Mouse (Mus musculus): ENCODE results near the gene Zfp385b. TPM values are rescaled to one million over a fixed set of nuclear protein-coding genes. Genes with fewer than 3 reads are reported as not detected.
A peak's percentile ranks its signal among the peaks of the same experiment; 100 is the strongest.

The Zfp385b gene
- polyA plus RNA-seq, 1 experiment from 2014 or later: 3.3 TPM

DNA sequence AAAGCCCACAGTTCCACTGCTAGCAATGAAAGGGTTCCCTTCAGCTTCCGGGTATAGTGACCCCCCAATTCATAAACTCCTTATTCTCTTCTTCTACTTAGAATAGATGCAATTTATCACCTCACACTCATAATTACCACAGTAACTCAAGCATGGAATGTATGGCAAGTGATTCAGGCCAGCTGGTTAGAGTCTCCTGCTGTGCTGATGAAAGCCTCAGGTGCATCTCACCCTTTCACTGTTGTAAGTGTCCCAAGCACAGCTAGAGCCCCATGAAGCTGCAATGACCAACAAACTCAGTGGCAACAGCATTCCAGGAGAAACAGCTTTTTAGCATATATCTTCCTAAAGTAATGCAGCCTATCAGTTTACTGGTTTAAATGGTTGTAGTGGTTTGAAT lies 235.9 kb downstream of the Zfp385b start:
- 61% methylated on average over 1 of the region's 1 CpGs for WGBS
- H3K4me3 ChIP-seq: no peak overlapping the region
- H3K4me1 ChIP-seq: peaks cover 1% of the 10 kb centered on the region
- H3K27me3 ChIP-seq (replicated peaks): no peaks in the 10 kb centered on the region
- no peak for ATAC-seq (ENCODE audit: extremely low read depth, insufficient number of reproducible peaks, low FRiP score, low TSS enrichment)
- peaks cover 7% of the 10 kb centered on the region; the same call in 1 of the 2 replicates for H3K9me3 ChIP-seq
- no peak overlapping the region for H3K9ac ChIP-seq
- H3K36me3 ChIP-seq: no peaks in the 10 kb centered on the region
- H3K4me2 ChIP-seq: no peak overlapping the region
- H3K27ac ChIP-seq (replicated peaks): no peak overlapping the region

DNA sequence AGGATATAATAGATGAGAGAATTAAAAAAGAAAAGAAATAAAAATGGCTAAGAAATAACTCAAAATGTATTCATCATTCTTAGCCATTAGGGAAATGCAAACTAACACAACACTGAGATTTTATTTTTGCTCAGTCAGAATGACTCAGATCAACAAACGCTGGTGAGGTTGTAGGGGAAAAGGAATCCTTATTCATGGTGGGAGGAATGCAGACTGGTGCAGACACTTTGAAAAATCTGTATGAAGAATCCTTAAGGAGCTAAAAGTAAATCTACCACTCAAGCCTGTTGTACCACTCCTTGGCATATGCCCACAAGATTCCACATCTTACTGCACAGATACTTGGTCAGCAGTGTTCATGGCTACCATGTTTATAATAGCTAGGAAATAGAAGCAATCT lies 242.9 kb downstream of the Zfp385b start:
- Histone ChIP-seq H3K27me3 (replicated peaks) (no peaks in the 10 kb centered on the region), H3K4me3 (no peak overlapping the region), H3K9me3 (no peaks in the 10 kb centered on the region), H3K27ac (replicated peaks) (no peak overlapping the region), H3K4me1 (no peaks in the 10 kb centered on the region), H3K4me2 (no peak overlapping the region), H3K36me3 (no peaks in the 10 kb centered on the region), H3K9ac (no peak overlapping the region)
- WGBS: 76% methylated on average over 1 of the region's 1 CpGs
- ATAC-seq (ENCODE audit: extremely low read depth, insufficient number of reproducible peaks, low FRiP score, low TSS enrichment): no peak

DNA sequence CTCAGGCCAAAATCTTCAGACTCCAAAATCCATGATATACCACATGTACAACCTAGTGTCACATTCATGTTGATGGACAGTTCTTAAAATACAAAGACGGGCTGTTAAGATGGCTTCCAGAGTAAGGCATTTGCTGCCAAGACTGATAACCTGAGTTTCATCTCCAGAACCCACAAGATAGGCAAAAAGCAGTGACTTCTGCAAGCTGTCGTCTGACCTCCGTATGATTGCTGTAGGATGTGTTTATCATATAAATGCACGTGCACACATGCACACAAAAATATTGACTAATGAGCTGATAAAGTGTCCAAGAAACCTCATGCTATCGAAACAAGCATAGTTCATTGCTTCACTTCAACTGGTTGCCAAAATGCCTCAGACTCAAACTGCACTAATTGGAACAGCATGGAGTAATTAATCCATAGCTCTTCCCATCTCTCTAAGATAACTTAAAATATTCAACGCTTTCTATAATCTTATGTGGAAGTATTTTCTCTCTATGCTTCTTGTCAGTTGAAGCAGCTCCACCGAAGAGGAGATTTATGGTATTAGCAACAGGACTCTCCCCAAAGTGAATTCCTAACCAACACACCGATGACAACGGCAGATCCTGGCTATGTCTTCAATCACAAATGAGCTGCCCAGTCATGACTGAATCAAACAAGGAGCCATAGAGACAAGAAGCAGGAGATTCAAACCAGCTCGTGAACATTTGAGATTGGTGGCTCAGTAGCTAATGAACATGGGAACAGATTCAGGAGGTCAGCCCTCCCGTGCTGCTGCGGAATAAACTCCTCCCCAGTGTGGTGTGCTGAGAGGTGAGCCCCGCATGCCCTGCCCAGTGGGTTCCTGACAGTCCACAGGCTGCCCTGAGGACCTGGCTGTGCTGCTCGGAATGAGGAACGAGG lies 251.7 kb downstream of the Zfp385b start:
- no peak overlapping the region for H3K9ac ChIP-seq
- H3K4me2 ChIP-seq: no peak overlapping the region
- 62% methylated on average over 15 of the region's 15 CpGs for WGBS
- no peak overlapping the region for H3K4me3 ChIP-seq
- no peaks in the 10 kb centered on the region for H3K36me3 ChIP-seq
- ATAC-seq (ENCODE audit: extremely low read depth, insufficient number of reproducible peaks, low FRiP score, low TSS enrichment): no peak
- H3K27ac ChIP-seq (replicated peaks): no peak overlapping the region
- no peaks in the 10 kb centered on the region for H3K27me3 ChIP-seq (replicated peaks)
- no peaks in the 10 kb centered on the region for H3K4me1 ChIP-seq
- H3K9me3 ChIP-seq: no peaks in the 10 kb centered on the region

DNA sequence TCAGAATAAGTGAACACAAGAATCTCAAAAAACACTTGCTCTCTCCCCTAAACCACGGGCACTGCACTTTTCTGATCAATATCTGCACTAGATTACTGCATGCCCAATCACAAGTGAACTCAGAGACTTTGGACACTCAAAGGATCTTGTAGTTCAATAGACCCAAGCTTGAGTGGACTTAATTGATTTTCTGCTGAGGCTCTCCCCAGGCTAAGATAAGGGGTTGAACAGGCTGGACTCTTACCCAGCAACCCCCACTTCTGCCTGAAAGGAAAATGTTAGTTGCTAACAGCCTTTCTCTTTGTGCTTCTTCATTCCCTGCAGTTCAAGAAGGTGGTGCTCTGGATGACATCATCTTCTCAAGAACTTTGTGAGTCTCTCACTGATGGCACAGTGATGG lies 255.7 kb downstream of the Zfp385b start:
- H3K4me2 ChIP-seq: no peak overlapping the region
- no peak overlapping the region for H3K27ac ChIP-seq (replicated peaks)
- no peak overlapping the region for H3K4me3 ChIP-seq
- no peaks in the 10 kb centered on the region for H3K36me3 ChIP-seq
- H3K27me3 ChIP-seq (replicated peaks): no peaks in the 10 kb centered on the region
- no peaks in the 10 kb centered on the region for H3K4me1 ChIP-seq
- H3K9ac ChIP-seq: no peak overlapping the region
- 22% methylated on average over 1 of the region's 1 CpGs for WGBS
- H3K9me3 ChIP-seq: no peaks in the 10 kb centered on the region
- no peak for ATAC-seq (ENCODE audit: extremely low read depth, insufficient number of reproducible peaks, low FRiP score, low TSS enrichment)

DNA sequence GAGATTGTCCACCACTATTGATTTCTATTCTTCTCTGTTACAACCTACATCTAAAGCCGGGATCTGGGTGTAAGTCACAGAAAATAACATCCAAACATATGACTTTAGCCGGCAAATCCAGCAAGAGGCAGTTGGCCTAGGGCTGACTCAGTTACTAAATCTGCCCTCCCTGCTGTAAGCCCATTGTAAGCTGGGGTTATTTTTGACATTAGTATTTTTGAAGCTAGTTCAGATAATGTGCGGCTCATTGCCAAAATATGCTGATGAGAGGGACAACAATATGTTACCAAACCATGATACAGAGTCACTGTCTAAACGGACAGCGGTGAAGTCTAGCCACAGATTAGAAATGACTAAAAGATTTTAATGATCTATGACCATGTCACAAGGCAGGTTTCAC lies 257.5 kb downstream of the Zfp385b start:
- H3K9ac ChIP-seq: no peak overlapping the region
- H3K27ac ChIP-seq (replicated peaks): no peak overlapping the region
- 73% methylated on average over 5 of the region's 5 CpGs for WGBS
- H3K4me1 ChIP-seq: no peaks in the 10 kb centered on the region
- H3K9me3 ChIP-seq: no peaks in the 10 kb centered on the region
- H3K27me3 ChIP-seq (replicated peaks): no peaks in the 10 kb centered on the region
- H3K4me3 ChIP-seq: no peak overlapping the region
- H3K36me3 ChIP-seq: no peaks in the 10 kb centered on the region
- H3K4me2 ChIP-seq: no peak overlapping the region
- ATAC-seq (ENCODE audit: extremely low read depth, insufficient number of reproducible peaks, low FRiP score, low TSS enrichment): no peak

DNA sequence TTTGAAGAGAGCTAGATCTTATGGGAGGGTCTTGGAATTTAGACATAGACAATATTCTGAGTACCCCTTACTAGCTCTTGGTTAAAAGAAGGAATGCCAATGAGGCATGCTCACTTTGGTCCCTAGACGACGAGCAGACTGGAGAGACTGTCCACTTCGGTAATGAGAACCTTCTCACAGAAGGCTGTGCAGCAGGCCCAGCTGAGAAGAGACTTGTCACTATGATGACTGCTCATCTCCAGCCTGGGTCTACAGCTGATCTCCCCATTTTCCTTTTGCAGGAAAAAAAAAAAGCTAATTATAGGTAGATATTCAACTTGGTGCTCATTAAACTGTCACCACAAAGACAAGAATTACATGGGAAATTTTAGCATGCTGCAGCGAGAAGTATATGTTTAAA lies 262.5 kb downstream of the Zfp385b start:
- H3K4me1 ChIP-seq: peaks cover 4% of the 10 kb centered on the region; the same call in 1 of the 2 replicates
- H3K9me3 ChIP-seq: no peaks in the 10 kb centered on the region
- H3K27ac ChIP-seq (replicated peaks): no peak overlapping the region
- H3K4me3 ChIP-seq: no peak overlapping the region
- no peaks in the 10 kb centered on the region for H3K27me3 ChIP-seq (replicated peaks)
- WGBS: 76% methylated on average over 4 of the region's 4 CpGs
- no peak for ATAC-seq (ENCODE audit: extremely low read depth, insufficient number of reproducible peaks, low FRiP score, low TSS enrichment)
- H3K36me3 ChIP-seq: no peaks in the 10 kb centered on the region
- no peak overlapping the region for H3K9ac ChIP-seq
- H3K4me2 ChIP-seq: no peak overlapping the region

DNA sequence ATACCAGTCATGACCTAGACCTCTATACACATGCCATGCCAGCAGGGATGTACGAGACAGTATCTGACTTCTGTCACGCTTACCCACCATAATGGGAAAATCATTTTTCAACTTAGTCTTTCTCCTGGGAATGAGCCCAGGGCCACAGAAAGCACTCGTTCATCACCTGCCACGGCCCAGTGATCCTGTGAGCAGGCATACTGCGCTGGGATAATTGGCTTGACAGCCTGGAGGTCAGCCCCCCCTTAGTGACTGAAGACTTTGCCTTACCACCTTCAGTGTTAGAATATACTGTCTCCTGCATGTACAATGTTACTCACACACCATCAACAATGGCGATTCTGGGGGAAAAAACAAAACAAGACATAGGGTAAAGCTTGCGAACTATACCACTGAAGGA lies 263.5 kb downstream of the Zfp385b start:
- H3K27me3 ChIP-seq (replicated peaks): no peaks in the 10 kb centered on the region
- WGBS: 80% methylated on average over 7 of the region's 7 CpGs
- no peaks in the 10 kb centered on the region for H3K9me3 ChIP-seq

DNA sequence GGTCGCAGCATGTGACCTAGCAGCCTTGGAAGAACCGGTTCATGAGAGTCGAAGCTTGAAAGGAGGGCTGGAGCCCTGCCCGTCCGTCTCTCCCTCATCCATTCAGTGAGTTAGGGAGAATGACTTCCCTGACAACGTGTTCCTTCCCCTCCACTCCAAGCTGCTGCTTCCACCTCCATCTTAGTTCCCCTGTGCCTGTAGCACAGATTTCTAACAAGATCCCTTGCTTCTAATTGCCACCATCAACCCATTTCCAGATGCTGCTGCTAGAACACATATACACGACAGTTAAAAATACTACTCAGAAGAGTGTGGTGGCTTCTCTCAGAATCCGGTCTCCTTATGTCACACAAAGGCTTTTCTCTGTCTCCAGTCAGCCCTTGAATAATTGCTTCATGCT lies 266.8 kb downstream of the Zfp385b start:
- no peak for ATAC-seq (ENCODE audit: extremely low read depth, insufficient number of reproducible peaks, low FRiP score, low TSS enrichment)
- H3K9me3 ChIP-seq: no peaks in the 10 kb centered on the region
- no peaks in the 10 kb centered on the region for H3K27me3 ChIP-seq (replicated peaks)
- H3K36me3 ChIP-seq: no peaks in the 10 kb centered on the region
- H3K4me1 ChIP-seq: peaks cover 11% of the 10 kb centered on the region
- no peak overlapping the region for H3K4me2 ChIP-seq
- WGBS: 58% methylated on average over 8 of the region's 8 CpGs
- no peak overlapping the region for H3K27ac ChIP-seq (replicated peaks)
- H3K4me3 ChIP-seq: no peak overlapping the region
- no peak overlapping the region for H3K9ac ChIP-seq

More for the DNA sequence above, 263.5 kb downstream of the Zfp385b start:
- Histone ChIP-seq H3K4me3 (no peak overlapping the region), H3K27ac (replicated peaks) (no peak overlapping the region), H3K36me3 (no peaks in the 10 kb centered on the region), H3K4me2 (no peak overlapping the region), H3K9ac (no peak overlapping the region), H3K4me1 (peaks cover 11% of the 10 kb centered on the region)
- ATAC-seq (ENCODE audit: extremely low read depth, insufficient number of reproducible peaks, low FRiP score, low TSS enrichment): no peak

DNA sequence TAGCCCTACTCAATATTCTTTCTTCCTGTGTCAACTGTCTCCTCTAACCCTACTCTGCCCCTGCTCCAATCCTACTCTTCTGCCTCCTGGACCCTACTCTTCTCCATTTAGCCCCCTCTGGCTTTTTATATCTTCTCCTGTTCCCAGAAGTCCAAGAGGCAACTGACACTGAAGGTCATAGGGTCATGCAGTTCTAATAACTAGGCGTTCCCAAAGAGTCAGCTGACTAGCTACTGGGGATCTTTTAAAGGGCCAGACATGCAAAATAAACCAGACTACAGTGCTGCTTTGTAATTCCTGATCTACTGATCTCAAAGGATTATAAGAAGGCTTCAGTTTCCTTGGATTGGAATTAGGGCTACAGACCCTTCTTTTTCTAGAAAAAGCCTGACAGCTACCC lies 276.1 kb downstream of the Zfp385b start:
- Histone ChIP-seq H3K36me3 (no peaks in the 10 kb centered on the region), H3K9ac (no peak overlapping the region), H3K4me2 (no peak overlapping the region), H3K9me3 (no peaks in the 10 kb centered on the region), H3K4me1 (peaks cover 23% of the 10 kb centered on the region), H3K27me3 (replicated peaks) (no peaks in the 10 kb centered on the region), H3K4me3 (no peak overlapping the region), H3K27ac (replicated peaks) (peak overlapping the region; percentile 79)
- no peak for ATAC-seq (ENCODE audit: extremely low read depth, insufficient number of reproducible peaks, low FRiP score, low TSS enrichment)
- WGBS: 9% methylated on average over 1 of the region's 1 CpGs

DNA sequence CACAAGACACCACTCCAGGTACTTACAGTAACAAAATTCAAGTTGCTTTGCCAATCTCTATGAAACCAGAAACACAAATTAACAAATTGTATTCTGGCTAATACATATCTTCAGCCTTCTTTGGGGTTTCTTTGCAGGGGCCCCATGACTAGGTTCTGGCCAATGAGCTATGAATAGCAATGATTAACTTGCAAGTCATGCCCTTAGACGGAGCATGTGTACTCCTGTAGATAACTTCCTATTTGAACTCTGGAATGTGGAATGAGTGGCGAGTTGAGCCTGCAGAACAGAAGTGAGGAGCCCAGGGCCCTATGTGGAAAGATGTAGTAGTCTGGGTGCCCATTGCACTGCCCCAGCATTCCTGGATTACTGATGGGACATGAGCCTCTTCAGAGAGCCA lies 276.8 kb downstream of the Zfp385b start:
- no peaks in the 10 kb centered on the region for H3K9me3 ChIP-seq
- peak; percentile 58; the same call in 1 of the 2 replicates for ATAC-seq (ENCODE audit: extremely low read depth, insufficient number of reproducible peaks, low FRiP score, low TSS enrichment)
- peak overlapping the region; percentile 79 for H3K27ac ChIP-seq (replicated peaks)
- H3K36me3 ChIP-seq: no peaks in the 10 kb centered on the region
- H3K27me3 ChIP-seq (replicated peaks): no peaks in the 10 kb centered on the region
- peaks cover 23% of the 10 kb centered on the region for H3K4me1 ChIP-seq
- 18% methylated on average over 2 of the region's 2 CpGs for whole genome bisulfite sequencing
- no peak overlapping the region for H3K4me2 ChIP-seq
- H3K4me3 ChIP-seq: no peak overlapping the region
- no peak overlapping the region for H3K9ac ChIP-seq

DNA sequence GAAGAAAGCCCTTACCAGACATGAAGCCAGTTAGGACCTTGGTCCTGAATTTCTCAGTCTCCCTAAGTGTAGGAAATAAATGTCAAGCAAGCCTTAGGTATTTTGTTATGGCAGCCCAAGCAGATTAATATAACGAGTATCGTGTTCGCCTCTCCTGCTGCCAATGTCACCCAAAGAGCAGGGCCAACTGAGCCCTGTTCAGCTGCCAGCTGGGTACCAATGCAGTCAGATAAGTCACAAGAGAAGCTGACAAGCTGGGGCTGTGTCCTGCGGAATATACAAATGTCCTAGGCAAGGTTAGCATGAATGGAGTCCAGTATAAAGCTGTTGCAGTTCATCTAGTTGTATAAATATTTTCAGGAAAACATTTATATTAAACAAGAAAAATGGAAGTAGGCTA lies 277.8 kb downstream of the Zfp385b start:
- 67% methylated on average over 4 of the region's 4 CpGs for WGBS
- Histone ChIP-seq H3K9me3 (no peaks in the 10 kb centered on the region), H3K27ac (replicated peaks) (0 out of 2 replicates have a peak overlapping the region, but pooled peaks have one; percentile 29), H3K36me3 (no peaks in the 10 kb centered on the region), H3K27me3 (replicated peaks) (no peaks in the 10 kb centered on the region), H3K4me1 (peaks cover 23% of the 10 kb centered on the region), H3K9ac (no peak overlapping the region), H3K4me2 (no peak overlapping the region), H3K4me3 (no peak overlapping the region)
- no peak for ATAC-seq (ENCODE audit: extremely low read depth, insufficient number of reproducible peaks, low FRiP score, low TSS enrichment)

DNA sequence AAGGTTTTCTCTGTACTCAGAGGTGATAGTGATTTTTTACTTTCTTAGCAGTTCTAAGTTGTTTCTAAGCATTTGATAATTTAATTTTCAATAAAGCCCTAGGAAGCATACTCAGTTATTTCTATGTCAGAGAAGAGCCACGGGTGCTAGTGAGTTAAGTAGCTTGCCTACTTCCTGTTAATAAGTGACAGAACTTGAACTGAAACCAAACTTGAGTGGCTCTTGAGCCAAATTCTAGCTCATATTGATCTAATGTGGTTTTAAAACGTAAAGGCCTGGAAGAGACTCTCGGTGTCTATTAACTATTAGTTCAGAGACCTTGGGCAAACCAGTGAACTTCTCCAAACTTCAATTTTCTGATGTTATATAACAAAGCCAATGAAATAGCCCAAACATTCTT lies 278.6 kb downstream of the Zfp385b start:
- H3K4me3 ChIP-seq: no peak overlapping the region
- H3K27ac ChIP-seq (replicated peaks): no peak overlapping the region
- no peaks in the 10 kb centered on the region for H3K27me3 ChIP-seq (replicated peaks)
- H3K9ac ChIP-seq: no peak overlapping the region
- H3K9me3 ChIP-seq: no peaks in the 10 kb centered on the region
- no peak overlapping the region for H3K4me2 ChIP-seq
- no peak for ATAC-seq (ENCODE audit: extremely low read depth, insufficient number of reproducible peaks, low FRiP score, low TSS enrichment)
- no peaks in the 10 kb centered on the region for H3K36me3 ChIP-seq
- H3K4me1 ChIP-seq: peaks cover 23% of the 10 kb centered on the region
- 73% methylated on average over 3 of the region's 3 CpGs for WGBS

All from heart, embryonic 13.5 days (tissue).